Mouse (Mus musculus): ENCODE measurements around the gene Ptgfrn. TPM values are rescaled to one million over a fixed set of nuclear protein-coding genes. Genes with fewer than 3 reads are reported as not detected.

Gene Ptgfrn
- polyA plus RNA-seq, 1 experiment from 2014 or later = 3.5 TPM

GRCm38 (mm10) chr3:101003575-101004356 is 106.3 kb downstream of the Ptgfrn start:
- Histone ChIP-seq H3K4me3 (ENCODE audit: low read depth, low read length) (no peak overlapping the region), H3K4me2 (replicated peaks; ENCODE audit: low read depth, low read length) (no peak overlapping the region), H3K4me1 (replicated peaks; ENCODE audit: control insufficient read depth, insufficient read depth, low read length) (no peaks in the 10 kb centered on the region), H3K36me3 (ENCODE audit: control insufficient read depth, insufficient read depth, low read length) (no peaks in the 10 kb centered on the region), H3K27me3 (ENCODE audit: control insufficient read depth, insufficient read depth, low read length) (no peaks in the 10 kb centered on the region), H3K9ac (ENCODE audit: low read depth, low read length) (no peak overlapping the region), H3K27ac (ENCODE audit: low read depth, low read length) (no peak overlapping the region), H3K9me3 (ENCODE audit: control insufficient read depth, low read length) (no peaks in the 10 kb centered on the region)
- DNase-seq (ENCODE audit: low spot score) (no peak), ATAC-seq (ENCODE audit: low FRiP score) (no peak)
- 88% methylated on average over 15 of the region's 15 CpGs for WGBS

DNA sequence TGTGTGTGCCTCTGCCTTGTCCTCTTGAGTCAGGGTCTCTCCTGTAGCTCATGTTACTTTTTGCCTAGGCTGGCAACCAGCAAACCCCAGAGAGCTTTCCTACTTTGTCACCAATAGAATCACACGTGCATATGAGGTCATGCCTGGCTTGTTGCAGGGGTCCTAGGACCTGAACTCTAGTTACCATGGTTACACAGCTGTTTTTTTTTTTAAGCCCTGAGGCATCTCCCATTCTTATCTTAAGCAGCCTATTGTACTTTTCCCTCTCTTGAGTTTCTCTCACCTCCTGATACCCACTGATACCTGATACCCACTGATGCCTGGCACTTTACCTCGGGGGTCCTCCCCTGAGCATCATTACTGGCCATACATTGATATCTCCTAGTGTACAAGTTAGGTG is 110.3 kb downstream of the Ptgfrn start:
- 44% methylated on average over 2 of the region's 2 CpGs for WGBS
- Histone ChIP-seq H3K9me3 (ENCODE audit: control insufficient read depth, low read length) (no peaks in the 10 kb centered on the region), H3K4me2 (replicated peaks; ENCODE audit: low read depth, low read length) (no peak overlapping the region), H3K27me3 (ENCODE audit: control insufficient read depth, insufficient read depth, low read length) (no peaks in the 10 kb centered on the region), H3K9ac (ENCODE audit: low read depth, low read length) (no peak overlapping the region), H3K36me3 (ENCODE audit: control insufficient read depth, insufficient read depth, low read length) (no peaks in the 10 kb centered on the region), H3K4me3 (ENCODE audit: low read depth, low read length) (no peak overlapping the region), H3K4me1 (replicated peaks; ENCODE audit: control insufficient read depth, insufficient read depth, low read length) (no peaks in the 10 kb centered on the region), H3K27ac (ENCODE audit: low read depth, low read length) (no peak overlapping the region)
- DNase-seq (ENCODE audit: low spot score) (no peak), ATAC-seq (ENCODE audit: low FRiP score) (no peak)

GRCm38 (mm10) chr3:100998904-100999340 is 111.2 kb downstream of the Ptgfrn start:
- H3K4me3 ChIP-seq (ENCODE audit: low read depth, low read length) = no peak overlapping the region
- H3K4me2 ChIP-seq (replicated peaks; ENCODE audit: low read depth, low read length) = no peak overlapping the region
- no peaks in the 10 kb centered on the region for H3K4me1 ChIP-seq (replicated peaks; ENCODE audit: control insufficient read depth, insufficient read depth, low read length)
- H3K27me3 ChIP-seq (ENCODE audit: control insufficient read depth, insufficient read depth, low read length) = no peaks in the 10 kb centered on the region
- H3K9ac ChIP-seq (ENCODE audit: low read depth, low read length) = no peak overlapping the region
- H3K36me3 ChIP-seq (ENCODE audit: control insufficient read depth, insufficient read depth, low read length) = no peaks in the 10 kb centered on the region
- DNase-seq (ENCODE audit: low spot score) = peak; percentile 80
- no peak overlapping the region for H3K27ac ChIP-seq (ENCODE audit: low read depth, low read length)
- 0 out of 2 replicates have a peak, but pooled peaks have one; percentile 45 for ATAC-seq (ENCODE audit: low FRiP score)
- H3K9me3 ChIP-seq (ENCODE audit: control insufficient read depth, low read length) = no peaks in the 10 kb centered on the region
- WGBS = 14% methylated on average over 6 of the region's 6 CpGs

- WGBS = 74% methylated on average over 10 of the region's 10 CpGs
- DNase-seq (ENCODE audit: low spot score) (no peak), ATAC-seq (ENCODE audit: low FRiP score) (no peak)
- H3K27ac ChIP-seq (ENCODE audit: low read depth, low read length) = no peak overlapping the region
- no peaks in the 10 kb centered on the region for H3K9me3 ChIP-seq (ENCODE audit: control insufficient read depth, low read length)
- H3K9ac ChIP-seq (ENCODE audit: low read depth, low read length) = no peak overlapping the region
- H3K4me2 ChIP-seq (replicated peaks; ENCODE audit: low read depth, low read length) = no peak overlapping the region
- no peaks in the 10 kb centered on the region for H3K36me3 ChIP-seq (ENCODE audit: control insufficient read depth, insufficient read depth, low read length)
- H3K4me1 ChIP-seq (replicated peaks; ENCODE audit: control insufficient read depth, insufficient read depth, low read length) = no peaks in the 10 kb centered on the region
- H3K4me3 ChIP-seq (ENCODE audit: low read depth, low read length) = no peak overlapping the region
- no peaks in the 10 kb centered on the region for H3K27me3 ChIP-seq (ENCODE audit: control insufficient read depth, insufficient read depth, low read length)
Observed at GRCm38 (mm10) chr3:100997785-100998570, 112.1 kb downstream of the Ptgfrn start.

DNA sequence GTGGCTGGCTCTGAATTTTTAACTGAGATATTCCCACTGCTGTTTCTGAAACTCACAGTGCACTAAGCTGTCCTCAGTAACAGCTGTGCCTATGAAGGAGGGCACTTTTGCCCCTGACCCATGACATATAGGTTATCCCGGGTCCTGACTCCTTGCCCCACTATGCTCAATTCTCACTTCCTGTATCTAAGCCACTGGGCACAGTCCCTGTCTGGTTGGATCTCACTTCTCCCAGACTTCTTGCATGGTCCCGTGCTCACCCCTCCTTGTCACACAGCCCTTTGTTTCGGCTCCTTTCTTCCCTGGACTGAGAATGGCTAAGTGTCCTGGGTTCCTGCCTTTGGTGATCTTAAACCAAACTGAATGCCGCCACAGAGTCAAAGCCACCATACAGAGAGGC is 115.8 kb downstream of the Ptgfrn start:
- Histone ChIP-seq H3K27me3 (ENCODE audit: control insufficient read depth, insufficient read depth, low read length) (no peaks in the 10 kb centered on the region), H3K9ac (ENCODE audit: low read depth, low read length) (no peak overlapping the region), H3K4me3 (ENCODE audit: low read depth, low read length) (no peak overlapping the region), H3K9me3 (ENCODE audit: control insufficient read depth, low read length) (no peaks in the 10 kb centered on the region), H3K36me3 (ENCODE audit: control insufficient read depth, insufficient read depth, low read length) (no peaks in the 10 kb centered on the region), H3K4me1 (replicated peaks; ENCODE audit: control insufficient read depth, insufficient read depth, low read length) (no peaks in the 10 kb centered on the region), H3K4me2 (replicated peaks; ENCODE audit: low read depth, low read length) (no peak overlapping the region), H3K27ac (ENCODE audit: low read depth, low read length) (no peak overlapping the region)
- no peak for ATAC-seq (ENCODE audit: low FRiP score)
- WGBS = 66% methylated on average over 4 of the region's 4 CpGs
- no peak for DNase-seq (ENCODE audit: low spot score)

GRCm38 (mm10) chr3:100993718-100994117 is 116.4 kb downstream of the Ptgfrn start:
- Histone ChIP-seq H3K27ac (ENCODE audit: low read depth, low read length) (no peak overlapping the region), H3K36me3 (ENCODE audit: control insufficient read depth, insufficient read depth, low read length) (no peaks in the 10 kb centered on the region), H3K4me1 (replicated peaks; ENCODE audit: control insufficient read depth, insufficient read depth, low read length) (no peaks in the 10 kb centered on the region), H3K27me3 (ENCODE audit: control insufficient read depth, insufficient read depth, low read length) (no peaks in the 10 kb centered on the region), H3K9ac (ENCODE audit: low read depth, low read length) (no peak overlapping the region), H3K4me3 (ENCODE audit: low read depth, low read length) (no peak overlapping the region), H3K9me3 (ENCODE audit: control insufficient read depth, low read length) (no peaks in the 10 kb centered on the region), H3K4me2 (replicated peaks; ENCODE audit: low read depth, low read length) (no peak overlapping the region)
- ATAC-seq (ENCODE audit: low FRiP score) = no peak
- 61% methylated on average over 15 of the region's 15 CpGs for WGBS
- DNase-seq (ENCODE audit: low spot score) = no peak

GRCm38 (mm10) chr3:100993158-100993557 is 116.9 kb downstream of the Ptgfrn start:
- H3K36me3 ChIP-seq (ENCODE audit: control insufficient read depth, insufficient read depth, low read length) = no peaks in the 10 kb centered on the region
- no peak overlapping the region for H3K9ac ChIP-seq (ENCODE audit: low read depth, low read length)
- H3K4me1 ChIP-seq (replicated peaks; ENCODE audit: control insufficient read depth, insufficient read depth, low read length) = no peaks in the 10 kb centered on the region
- no peak overlapping the region for H3K4me2 ChIP-seq (replicated peaks; ENCODE audit: low read depth, low read length)
- 82% methylated on average over 7 of the region's 7 CpGs for WGBS
- no peaks in the 10 kb centered on the region for H3K27me3 ChIP-seq (ENCODE audit: control insufficient read depth, insufficient read depth, low read length)
- no peak overlapping the region for H3K27ac ChIP-seq (ENCODE audit: low read depth, low read length)
- ATAC-seq (ENCODE audit: low FRiP score) = no peak
- no peaks in the 10 kb centered on the region for H3K9me3 ChIP-seq (ENCODE audit: control insufficient read depth, low read length)
- DNase-seq (ENCODE audit: low spot score) = no peak
- no peak overlapping the region for H3K4me3 ChIP-seq (ENCODE audit: low read depth, low read length)

Measured in hindbrain, embryonic 11.5 days (tissue).